Mouse (Mus musculus): ENCODE data around the gene Hspb3.

Hspb3 gene

GRCm38 (mm10) chr13:113635799-113636222 lies 27.7 kb downstream of the Hspb3 start:
- no peak for DNase-seq (ENCODE audit: low spot score in 2 of 2)

GRCm38 (mm10) chr13:113634732-113635481 lies 28.6 kb downstream of the Hspb3 start:
- no peak for DNase-seq (ENCODE audit: low spot score in 2 of 2)

- DNase-seq (ENCODE audit: low spot score in 2 of 2) = no peak
Observed at GRCm38 (mm10) chr13:113632506-113632905, 31.0 kb downstream of the Hspb3 start.

GRCm38 (mm10) chr13:113627601-113628000 lies 35.9 kb downstream of the Hspb3 start:
- no peak for DNase-seq (ENCODE audit: low spot score in 2 of 2)

GRCm38 (mm10) chr13:113622865-113623255 lies 40.6 kb downstream of the Hspb3 start:
- no peak for DNase-seq (ENCODE audit: low spot score in 2 of 2)

- no peak for DNase-seq (ENCODE audit: low spot score in 2 of 2)
Observed at GRCm38 (mm10) chr13:113622122-113622864, 41.2 kb downstream of the Hspb3 start.

GRCm38 (mm10) chr13:113619003-113619402 lies 44.5 kb downstream of the Hspb3 start:
- no peak for DNase-seq (ENCODE audit: low spot score in 2 of 2)

- DNase-seq (ENCODE audit: low spot score in 2 of 2) = peak; percentile 83 to 86
Observed at GRCm38 (mm10) chr13:113617891-113618823, 45.3 kb downstream of the Hspb3 start, which contains the start of gene Snx18. Gene Snx18 (minus strand): TSS chr13:113618564.

GRCm38 (mm10) chr13:113617338-113617890 lies 46.1 kb downstream of the Hspb3 start:
- DNase-seq (ENCODE audit: low spot score in 2 of 2) = no peak

GRCm38 (mm10) chr13:113616751-113617337 lies 46.6 kb downstream of the Hspb3 start:
- no peak for DNase-seq (ENCODE audit: low spot score in 2 of 2)

- no peak for DNase-seq (ENCODE audit: low spot score in 2 of 2)
Observed at GRCm38 (mm10) chr13:113615971-113616671, 47.4 kb downstream of the Hspb3 start.

- DNase-seq (ENCODE audit: low spot score in 2 of 2) = no peak
Observed at GRCm38 (mm10) chr13:113615546-113615941, 47.9 kb downstream of the Hspb3 start.

- peak in 1 of 2 experiments; percentile 84 for DNase-seq (ENCODE audit: low spot score in 2 of 2)
Observed at GRCm38 (mm10) chr13:113614635-113615545, 48.6 kb downstream of the Hspb3 start.

- DNase-seq (ENCODE audit: low spot score in 2 of 2) = no peak
Observed at GRCm38 (mm10) chr13:113613882-113614281, 49.6 kb downstream of the Hspb3 start.

GRCm38 (mm10) chr13:113613341-113613740 lies 50.1 kb downstream of the Hspb3 start:
- no peak for DNase-seq (ENCODE audit: low spot score in 2 of 2)
